Mouse (Mus musculus): ENCODE measurements around the gene Gm9125. TPM values are rescaled to one million over a fixed set of nuclear protein-coding genes. Genes with fewer than 3 reads are reported as not detected.
"Not testable (repeated sequence)": the region's sequence is repeated elsewhere in the genome, so short reads cannot be mapped to it uniquely, and the experiment has no call there.

The Gm9125 gene
- polyA plus RNA-seq (2015; fragmentation: Nextera tagmentation; extraction: Ambion mirVana): not detected in 2 replicates

GRCm38 (mm10) chr3:94054785-94055184, at the start of gene Gm9125:
Gm9125 (minus strand) TSS chr3:94054885.
- H3K4me2 ChIP-seq; H3K27ac ChIP-seq (replicated peaks); H3K36me3 ChIP-seq; H3K9ac ChIP-seq; H3K4me1 ChIP-seq (replicated peaks); H3K27me3 ChIP-seq; ATAC-seq (ENCODE audit: low read depth); H3K9me3 ChIP-seq; H3K4me3 ChIP-seq: not testable (repeated sequence)
- WGBS: 84% methylated on average over 2 of the region's 3 CpGs

- not testable (repeated sequence) for H3K9me3 ChIP-seq
Observed at GRCm38 (mm10) chr3:94072544-94072943, 17.9 kb upstream of the Gm9125 start, which contains the start of gene Gm10697. Gm10697 (minus strand) TSS chr3:94072644.

DNA sequence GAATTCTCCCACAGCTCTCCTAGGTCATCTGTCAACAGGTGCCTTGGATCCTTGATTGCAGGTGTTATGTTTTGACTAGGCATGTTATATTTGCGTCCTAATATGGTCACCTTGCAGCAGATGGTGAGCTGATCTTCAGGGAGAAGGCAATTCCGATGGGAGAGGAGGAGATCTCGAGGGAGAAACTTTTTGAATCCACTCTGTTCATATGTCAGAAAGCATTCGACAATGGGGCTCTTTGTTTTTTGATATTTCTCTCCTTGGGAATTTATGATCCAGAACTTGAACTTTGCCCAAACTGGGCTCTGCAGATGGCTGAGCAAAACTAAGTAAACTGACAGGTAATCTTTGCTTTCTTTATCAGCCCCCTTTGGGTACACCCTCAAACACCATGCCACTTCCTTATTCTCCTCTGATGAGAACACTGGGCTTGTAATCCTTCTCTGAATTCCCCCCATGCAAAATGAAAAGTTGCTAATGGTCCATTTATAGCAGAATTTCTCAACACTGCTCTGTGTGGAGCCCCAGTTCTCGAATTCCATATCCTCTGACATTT, 5.0 kb downstream of the Gm9125 start:
- H3K36me3 ChIP-seq; H3K9me3 ChIP-seq; H3K4me3 ChIP-seq; ATAC-seq (ENCODE audit: low read depth); H3K27ac ChIP-seq (replicated peaks); H3K27me3 ChIP-seq; H3K4me2 ChIP-seq; H3K9ac ChIP-seq; H3K4me1 ChIP-seq (replicated peaks): not testable (repeated sequence)
- 100% methylated on average over 1 of the region's 5 CpGs for WGBS

More at GRCm38 (mm10) chr3:94072544-94072943, 17.9 kb upstream of the Gm9125 start, which contains the start of gene Gm10697:
- H3K27ac ChIP-seq (replicated peaks); H3K4me1 ChIP-seq (replicated peaks); H3K4me2 ChIP-seq; H3K4me3 ChIP-seq; H3K9ac ChIP-seq; H3K36me3 ChIP-seq; H3K27me3 ChIP-seq; ATAC-seq (ENCODE audit: low read depth): not testable (repeated sequence)
- 74% methylated on average over 2 of the region's 3 CpGs for WGBS

- not testable (repeated sequence) for H3K4me1 ChIP-seq (replicated peaks); H3K27ac ChIP-seq (replicated peaks); H3K4me2 ChIP-seq; H3K36me3 ChIP-seq; H3K4me3 ChIP-seq; H3K9ac ChIP-seq; H3K9me3 ChIP-seq; H3K27me3 ChIP-seq; ATAC-seq (ENCODE audit: low read depth)
- WGBS: 78% methylated on average over 1 of the region's 1 CpGs
Observed at GRCm38 (mm10) chr3:94038241-94038640, 16.4 kb downstream of the Gm9125 start.

DNA sequence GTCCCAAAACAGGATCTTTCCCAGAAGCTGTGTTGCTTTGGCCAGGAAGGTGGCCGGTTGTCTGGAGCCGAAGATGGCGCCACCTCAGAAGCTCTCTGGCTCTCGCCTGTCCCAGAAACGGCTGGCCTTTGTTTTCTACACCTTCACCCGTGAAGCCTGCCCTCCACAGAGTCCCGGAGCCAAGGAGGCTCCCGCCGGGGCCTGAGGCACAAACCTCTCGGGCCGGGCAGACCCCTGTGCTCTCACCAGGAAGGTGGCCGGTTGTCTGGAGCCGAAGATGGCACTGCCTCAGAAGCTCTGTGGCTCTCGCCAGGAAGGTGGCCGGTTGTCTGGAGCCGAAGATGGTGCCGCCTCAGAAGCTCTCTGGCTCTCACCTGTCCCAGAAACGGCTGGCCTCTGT, 20.3 kb downstream of the Gm9125 start:
- not testable (repeated sequence) for ATAC-seq (ENCODE audit: low read depth); H3K4me1 ChIP-seq (replicated peaks); H3K36me3 ChIP-seq; H3K9ac ChIP-seq; H3K27ac ChIP-seq (replicated peaks); H3K4me2 ChIP-seq; H3K27me3 ChIP-seq; H3K4me3 ChIP-seq; H3K9me3 ChIP-seq
- WGBS: 92% methylated on average over 17 of the region's 18 CpGs

Other genes with a start within 250 kb of the Gm9125 start
- not detected in 2 replicates for gene Tdpoz3, start 228.9 kb downstream of the Gm9125 start, polyA plus RNA-seq (2015; fragmentation: Nextera tagmentation; extraction: Ambion mirVana)
- not detected in 2 replicates for gene Gm9117, start 111.3 kb downstream of the Gm9125 start, polyA plus RNA-seq (2015; fragmentation: Nextera tagmentation; extraction: Ambion mirVana)
- not detected in 2 replicates for gene Tdpoz5, start 93.6 kb downstream of the Gm9125 start, polyA plus RNA-seq (2015; fragmentation: Nextera tagmentation; extraction: Ambion mirVana)
- gene Gm10697, start 17.8 kb upstream of the Gm9125 start, polyA plus RNA-seq (2015; fragmentation: Nextera tagmentation; extraction: Ambion mirVana): not detected in 2 replicates
- gene Gm10696, start 123.3 kb upstream of the Gm9125 start, polyA plus RNA-seq (2015; fragmentation: Nextera tagmentation; extraction: Ambion mirVana): not detected in 2 replicates
- not detected in 2 replicates for gene Gm5286, start 141.8 kb upstream of the Gm9125 start, polyA plus RNA-seq (2015; fragmentation: Nextera tagmentation; extraction: Ambion mirVana)
- gene Gm4778, start 209.2 kb upstream of the Gm9125 start, polyA plus RNA-seq (2015; fragmentation: Nextera tagmentation; extraction: Ambion mirVana): not detected in 2 replicates